Mouse (Mus musculus): Measurements from ENCODE around the gene Popdc3. TPM values are rescaled to one million over a fixed set of nuclear protein-coding genes. Genes with fewer than 3 reads are reported as not detected.

The Popdc3 gene
- 29.1 TPM for polyA plus RNA-seq (2014; fragmentation: Illumina TruSeq; extraction: RNeasy Lipid Tissue Mini Kit (QIAGEN cat#74804); ENCODE audit: low read depth, low replicate concordance)

GRCm38 (mm10) chr10:45177798-45178197, at the start of gene Popdc3:
Gene Popdc3 (plus strand): TSS chr10:45178098.

GRCm38 (mm10) chr10:45335434-45336422, 157.8 kb downstream of the Popdc3 start, which contains the start of gene Bves:
Gene Bves (plus strand): TSS chr10:45335772.

Other genes starting within 250 kb of the Popdc3 start
- 10.4 TPM for gene Prep, start 110.9 kb upstream of the Popdc3 start, polyA plus RNA-seq (2014; fragmentation: Illumina TruSeq; extraction: RNeasy Lipid Tissue Mini Kit (QIAGEN cat#74804); ENCODE audit: low read depth, low replicate concordance)
- gene Bves, start 157.7 kb downstream of the Popdc3 start, polyA plus RNA-seq (2014; fragmentation: Illumina TruSeq; extraction: RNeasy Lipid Tissue Mini Kit (QIAGEN cat#74804); ENCODE audit: low read depth, low replicate concordance), result 37.8 TPM

Measured in heart, adult 10 weeks (tissue).